Mouse (Mus musculus) liver, embryonic 14.5 days (tissue): Measurements from ENCODE around the gene Gm37240. TPM values are rescaled to one million over a fixed set of nuclear protein-coding genes. Genes with fewer than 3 reads are reported as not detected.

Experiments
- ATAC-seq: fragments of 200-750 bp; cut with Nextera tagmentation; 2 replicates; pipeline ENCODE4 v1.8.0; 2017; ENCODE audit warnings: moderate number of reproducible peaks, mild to moderate bottlenecking, moderate library complexity; ENCODE audit not compliant: insufficient read depth
- DNase-seq, 3 experiments: peaks; one replicate each; pipeline ENCODE4 v3.0.0-alpha.2; 2012 to 2013; ENCODE audit warnings: low read depth in 3 of 3, low spot score in 3 of 3
- H3K27ac ChIP-seq: fragments of 300-500 bp; sonication (generic); 2 replicates; pipeline ENCODE4 v1.5.1; 2014; ENCODE audit warnings: moderate library complexity, mild to moderate bottlenecking, control low read depth, inconsistent platforms
- H3K27me3 ChIP-seq: fragments of 300-500 bp; sonication (generic); 2 replicates; pipeline ENCODE4 v1.6.1; 2014; ENCODE audit warnings: mild to moderate bottlenecking, low read length, moderate library complexity; ENCODE audit not compliant: control insufficient read depth, insufficient read depth
- H3K36me3 ChIP-seq: fragments of 300-500 bp; sonication (generic); replicated peaks from 2 replicates; pipeline ENCODE4 v1.6.1; 2014; ENCODE audit warnings: low read depth; ENCODE audit not compliant: control insufficient read depth, insufficient read depth
- H3K4me1 ChIP-seq, 2 experiments: fragments of 200-500 bp in 1 of 2; fragments of 300-500 bp in 1 of 2; sonication (generic) in 1 of 2; replicated peaks; 2 replicates each; pipeline ENCODE4 v1.6.1; 2012 to 2014; ENCODE audit warnings: antibody characterized with exemption in 1 of 2, inconsistent platforms in 1 of 2, low read length in 1 of 2; ENCODE audit not compliant: control insufficient read depth in 2 of 2, insufficient read depth in 2 of 2
- H3K4me2 ChIP-seq: fragments of 300-500 bp; sonication (generic); 2 replicates; pipeline ENCODE4 v1.6.1; 2014; ENCODE audit warnings: low read depth, mild to moderate bottlenecking, control low read depth, moderate library complexity
- H3K4me3 ChIP-seq, 2 experiments: fragments of 200-500 bp in 1 of 2; fragments of 300-500 bp in 1 of 2; sonication (generic) in 1 of 2; 2 replicates each; pipeline ENCODE4 v1.5.1; 2012 to 2014; ENCODE audit warnings: low read depth in 2 of 2, low read length in 2 of 2, mild to moderate bottlenecking in 2 of 2, control low read depth in 1 of 2, inconsistent platforms in 1 of 2, moderate library complexity in 1 of 2; ENCODE audit not compliant: insufficient read depth in 1 of 2
- H3K9ac ChIP-seq: fragments of 300-500 bp; sonication (generic); replicated peaks from 2 replicates; pipeline ENCODE4 v1.6.1; 2014; ENCODE audit warnings: mild to moderate bottlenecking, control low read depth, moderate library complexity
- H3K9me3 ChIP-seq: fragments of 300-500 bp; sonication (generic); 2 replicates; pipeline ENCODE4 v1.6.1; 2016; ENCODE audit warnings: low read length, mixed read lengths; ENCODE audit not compliant: control insufficient read depth
- CTCF ChIP-seq: IDR thresholded peaks from 2 replicates; pipeline ENCODE4 v1.5.1; 2016; ENCODE audit warnings: antibody characterized with exemption, low read depth, control low read depth
- EP300 ChIP-seq: IDR thresholded peaks from 2 replicates; pipeline ENCODE4 v1.6.1; 2016; ENCODE audit warnings: antibody characterized with exemption, low read depth
- WGBS: fragments of 180-500 bp; shearing (Covaris S2); extraction: QIAGEN DNeasy Blood & Tissue Kit; methylation state at CpG from one replicate; pipeline ENCODE4 v1.1.7; 2014; ENCODE audit not compliant: insufficient replicate concordance; 5-methylcytosine and 5-hydroxymethylcytosine counted together
- polyA plus RNA-seq, 2 experiments: library from polyadenylated mRNA; depleted of rRNA in 1 of 2; stranded (reverse) in 1 of 2; unstranded in 1 of 2; fragments of >200 nt; fragmentation: Nextera tagmentation in 1 of 2; extraction: Ambion mirVana in 1 of 2; gene quantifications; 2 replicates each; pipeline versions ENCODE4 v1.2.1 to v1.2.3; 2012 to 2014

The Gm37240 gene
- polyA plus RNA-seq, 2 experiments = 0.03 to 0.30 TPM

DNA sequence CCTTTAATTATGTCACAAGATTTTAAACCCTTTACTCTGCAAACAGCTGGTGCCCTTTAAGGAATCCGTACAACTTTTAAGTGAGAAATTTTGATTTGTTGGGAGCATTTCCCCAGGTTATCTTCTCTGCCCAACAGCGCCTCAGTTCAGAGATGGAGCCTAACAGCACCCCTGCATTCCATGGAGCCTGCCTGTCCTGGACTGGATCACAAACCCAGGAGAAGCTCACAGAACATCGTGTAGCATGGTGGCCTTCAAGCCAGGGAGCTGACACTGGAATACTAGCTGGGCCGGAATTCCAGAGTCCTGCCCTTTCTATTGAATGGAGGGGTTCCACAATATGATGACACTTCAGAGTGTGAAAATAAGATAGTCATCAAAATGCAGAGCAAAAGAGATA lies 110.0 kb downstream of the Gm37240 start:
- Histone ChIP-seq H3K4me2 (no peak overlapping the region), H3K27ac (no peak overlapping the region), H3K36me3 (no peaks in the 10 kb centered on the region), H3K4me3 (no peak overlapping the region), H3K27me3 (no peaks in the 10 kb centered on the region), H3K9me3 (no peaks in the 10 kb centered on the region), H3K9ac (no peak overlapping the region), H3K4me1 (no peaks in the 10 kb centered on the region)
- TF ChIP-seq EP300 (no peak), CTCF (no peak)
- 61% methylated on average over 4 of the region's 4 CpGs for WGBS
- no peak for ATAC-seq
- DNase-seq = no peak

DNA sequence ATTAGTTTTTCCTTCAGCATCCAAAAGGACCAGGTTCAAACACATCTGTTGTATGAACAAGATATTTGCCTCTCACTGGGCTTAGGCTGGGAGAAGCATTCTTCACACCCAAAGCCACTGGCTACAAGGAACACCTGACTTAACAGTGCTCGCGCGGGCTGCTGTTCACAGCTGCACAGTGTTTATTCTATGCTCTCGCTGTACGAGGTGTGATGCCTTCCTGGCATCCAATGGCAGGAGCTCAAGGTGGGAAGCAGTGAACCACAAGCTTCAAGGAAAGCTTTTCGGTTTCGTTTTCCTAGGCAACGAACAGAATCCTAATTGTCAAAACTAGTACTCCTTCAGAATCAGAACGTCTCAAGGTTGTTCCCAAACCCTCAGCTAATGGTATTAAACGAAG lies 110.6 kb downstream of the Gm37240 start:
- no peak overlapping the region for H3K4me3 ChIP-seq
- H3K36me3 ChIP-seq = no peaks in the 10 kb centered on the region
- H3K9ac ChIP-seq = no peak overlapping the region
- TF ChIP-seq CTCF (no peak), EP300 (no peak)
- 77% methylated on average over 10 of the region's 10 CpGs for WGBS
- H3K4me2 ChIP-seq = no peak overlapping the region
- DNase-seq = no peak
- H3K27ac ChIP-seq = no peak overlapping the region
- no peaks in the 10 kb centered on the region for H3K27me3 ChIP-seq
- H3K9me3 ChIP-seq = no peaks in the 10 kb centered on the region
- H3K4me1 ChIP-seq = no peaks in the 10 kb centered on the region
- no peak for ATAC-seq

- Histone ChIP-seq H3K27me3 (no peaks in the 10 kb centered on the region), H3K4me3 (no peak overlapping the region), H3K9me3 (no peaks in the 10 kb centered on the region), H3K4me2 (no peak overlapping the region), H3K36me3 (no peaks in the 10 kb centered on the region), H3K9ac (no peak overlapping the region), H3K27ac (no peak overlapping the region), H3K4me1 (no peaks in the 10 kb centered on the region)
- no peak for ATAC-seq
- TF ChIP-seq CTCF (no peak), EP300 (no peak)
- WGBS = 77% methylated on average over 6 of the region's 6 CpGs
- no peak for DNase-seq
These were observed 111.2 kb downstream of the Gm37240 start for GRCm38 (mm10) chr3:85776126-85776525.

GRCm38 (mm10) chr3:85773886-85774285 lies 113.4 kb downstream of the Gm37240 start:
- TF ChIP-seq CTCF = no peak
- TF ChIP-seq EP300 = no peak
- 53% methylated on average over 4 of the region's 4 CpGs for WGBS
- no peak for ATAC-seq

GRCm38 (mm10) chr3:85773425-85773824 lies 113.9 kb downstream of the Gm37240 start:
- Histone ChIP-seq H3K36me3 (no peaks in the 10 kb centered on the region), H3K27me3 (no peaks in the 10 kb centered on the region), H3K4me3 (no peak overlapping the region), H3K27ac (no peak overlapping the region), H3K9ac (no peak overlapping the region), H3K4me1 (no peaks in the 10 kb centered on the region), H3K4me2 (no peak overlapping the region), H3K9me3 (no peaks in the 10 kb centered on the region)
- DNase-seq (peak in 2 of 3 experiments; percentile 5 to 9), ATAC-seq (no peak)
- WGBS = 30% methylated on average over 3 of the region's 3 CpGs
- no peak for TF ChIP-seq EP300
- TF ChIP-seq CTCF = peak; percentile 35; the same call in 1 of the 2 replicates

More at GRCm38 (mm10) chr3:85773886-85774285, 113.4 kb downstream of the Gm37240 start:
- Histone ChIP-seq H3K36me3 (no peaks in the 10 kb centered on the region), H3K9me3 (no peaks in the 10 kb centered on the region), H3K4me3 (no peak overlapping the region), H3K4me1 (no peaks in the 10 kb centered on the region), H3K27ac (no peak overlapping the region), H3K4me2 (no peak overlapping the region), H3K27me3 (no peaks in the 10 kb centered on the region), H3K9ac (no peak overlapping the region)
- DNase-seq = no peak
